Mouse (Mus musculus): ENCODE results near the gene Deup1. TPM values are rescaled to one million over a fixed set of nuclear protein-coding genes. Genes with fewer than 3 reads are reported as not detected.

The Deup1 gene
- not detected for total RNA-seq (2021)
- 0.16 and 0.18 TPM in 2 replicates for polyA plus RNA-seq (2012; rRNA removed)
- long read RNA-seq = 0 reads

DNA sequence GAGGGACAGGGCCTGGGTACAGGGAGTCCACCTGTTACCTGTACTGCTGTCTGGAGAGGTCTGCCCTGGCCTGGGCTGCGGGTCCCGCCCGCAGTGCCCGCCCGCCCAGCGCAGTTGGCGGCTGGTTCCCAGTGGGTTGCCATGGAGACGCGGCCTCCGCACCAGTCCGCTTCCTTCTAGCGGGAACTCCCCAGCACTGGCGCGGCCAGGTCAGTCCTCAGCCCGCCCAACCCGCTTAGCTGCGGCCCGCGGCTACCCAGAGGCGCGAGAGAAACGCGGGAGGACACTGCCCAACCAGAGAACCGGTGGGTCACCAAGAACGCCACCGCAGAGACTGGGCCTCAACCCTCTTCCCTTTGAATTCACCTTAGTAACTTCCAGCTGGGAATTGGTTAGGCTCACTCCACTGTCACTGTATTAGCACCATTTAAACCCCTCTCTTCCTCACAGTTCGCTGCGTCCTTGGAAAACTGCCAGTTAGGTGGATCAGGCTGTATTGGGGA, at the start of gene Deup1:
Gene Deup1 (minus strand): TSS at position 149 of the 503 bp plus-strand sequence.
- intact Hi-C loops (cut with DNase I) = no loop called here
- Histone ChIP-seq H3K9ac (ENCODE audit: low read depth, low read length) (peak within 1 kb of the TSS; percentile 30), H3K36me3 (ENCODE audit: control insufficient read depth, insufficient read depth, low read length) (no peaks in the 10 kb centered on the region), H3K27me3 (ENCODE audit: control insufficient read depth, insufficient read depth, low read length) (no peaks in the 10 kb centered on the region), H3K4me3 (peak within 1 kb of the TSS; percentile 6; the same call in 1 of the 2 replicates), H3K27ac (no peak within 1 kb of the TSS), H3K4me1 (ENCODE audit: control insufficient read depth, insufficient read depth, low read length) (no peaks in the 10 kb centered on the region; the same call in 1 of the 2 replicates), H3K79me2 (replicated peaks; ENCODE audit: control insufficient read depth, insufficient read depth, low read length) (no peaks in the 10 kb centered on the region)
- peak; percentile 28 to 29 for DNase-seq
- 2% methylated on average over 28 of the region's 28 CpGs for WGBS
- TF ChIP-seq POLR2A (IDR thresholded peaks at IDR 0.05; ENCODE audit: insufficient read depth, low read depth, low read length) (no peak), CTCF (IDR thresholded peaks at IDR 0.05) (no peak), EP300 (IDR thresholded peaks at IDR 0.05; ENCODE audit: insufficient read depth, low read depth, low read length) (no peak)

DNA sequence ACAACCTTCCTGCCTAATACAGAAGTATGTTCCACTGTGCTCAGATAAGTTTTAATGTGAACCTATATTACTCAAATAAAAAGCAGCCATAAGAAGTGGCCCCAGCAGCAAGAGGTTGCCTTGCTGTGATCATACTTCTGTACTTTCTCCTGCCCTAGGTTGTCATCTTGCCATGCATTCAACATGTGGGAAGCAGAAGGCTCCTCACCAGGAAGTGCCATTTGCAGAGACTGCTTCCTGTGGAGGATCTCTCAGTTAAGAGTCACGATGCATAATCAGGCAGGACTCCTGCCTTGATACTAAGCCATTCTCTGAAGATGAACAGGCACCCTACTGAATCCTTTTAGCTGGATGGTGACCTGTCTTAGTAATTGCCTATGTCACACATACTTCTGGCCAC, 44.5 kb upstream of the Deup1 start:
- no peak for TF ChIP-seq CTCF (IDR thresholded peaks at IDR 0.05)
- no peak for TF ChIP-seq POLR2A (IDR thresholded peaks at IDR 0.05; ENCODE audit: insufficient read depth, low read depth, low read length)
- no peak for TF ChIP-seq EP300 (IDR thresholded peaks at IDR 0.05; ENCODE audit: insufficient read depth, low read depth, low read length)
- H3K9ac ChIP-seq (ENCODE audit: low read depth, low read length) = no peak overlapping the region
- H3K4me1 ChIP-seq (ENCODE audit: control insufficient read depth, insufficient read depth, low read length) = no peaks in the 10 kb centered on the region
- 24% methylated on average over 1 of the region's 1 CpGs for WGBS
- H3K27ac ChIP-seq = no peak overlapping the region
- H3K4me3 ChIP-seq = no peak overlapping the region
- intact Hi-C loops (cut with DNase I) = no loop called here
- H3K36me3 ChIP-seq (ENCODE audit: control insufficient read depth, insufficient read depth, low read length) = no peaks in the 10 kb centered on the region
- DNase-seq = no peak
- H3K79me2 ChIP-seq (replicated peaks; ENCODE audit: control insufficient read depth, insufficient read depth, low read length) = no peaks in the 10 kb centered on the region
- H3K27me3 ChIP-seq (ENCODE audit: control insufficient read depth, insufficient read depth, low read length) = no peaks in the 10 kb centered on the region

DNA sequence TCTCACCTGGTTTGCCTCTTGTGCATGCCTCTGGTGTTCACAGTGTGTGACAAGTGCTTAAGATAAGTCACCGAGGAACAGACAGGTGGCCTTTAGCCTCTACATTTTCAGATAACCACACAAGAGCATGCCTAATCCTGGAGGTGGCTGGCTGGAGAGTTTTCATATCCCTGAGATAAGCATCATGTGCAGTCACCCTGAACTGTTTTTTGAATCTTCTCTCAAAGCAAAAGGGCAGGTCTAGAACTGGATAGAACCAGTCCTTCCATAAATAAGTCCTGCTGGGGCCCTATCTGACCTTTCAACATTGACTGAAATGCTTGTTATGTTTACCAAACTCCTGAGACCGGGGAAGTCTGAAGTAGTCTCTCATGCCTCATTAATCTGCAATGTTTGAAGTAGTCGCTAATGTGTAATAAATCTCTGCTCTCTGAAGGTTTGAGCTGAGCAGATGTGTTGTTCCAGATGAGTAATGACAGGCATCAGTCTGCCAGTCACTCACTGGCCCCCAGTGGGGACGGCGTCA, 42.3 kb upstream of the Deup1 start:
- H3K9ac ChIP-seq (ENCODE audit: low read depth, low read length) = no peak overlapping the region
- intact Hi-C loops (cut with DNase I) = no loop called here
- TF ChIP-seq POLR2A (IDR thresholded peaks at IDR 0.05; ENCODE audit: insufficient read depth, low read depth, low read length) (no peak), EP300 (IDR thresholded peaks at IDR 0.05; ENCODE audit: insufficient read depth, low read depth, low read length) (no peak), CTCF (IDR thresholded peaks at IDR 0.05) (no peak)
- no peak overlapping the region for H3K4me3 ChIP-seq
- H3K27me3 ChIP-seq (ENCODE audit: control insufficient read depth, insufficient read depth, low read length) = no peaks in the 10 kb centered on the region
- WGBS = 48% methylated on average over 5 of the region's 5 CpGs
- no peak overlapping the region for H3K27ac ChIP-seq
- no peaks in the 10 kb centered on the region for H3K36me3 ChIP-seq (ENCODE audit: control insufficient read depth, insufficient read depth, low read length)
- no peak for DNase-seq
- H3K79me2 ChIP-seq (replicated peaks; ENCODE audit: control insufficient read depth, insufficient read depth, low read length) = no peaks in the 10 kb centered on the region
- H3K4me1 ChIP-seq (ENCODE audit: control insufficient read depth, insufficient read depth, low read length) = no peaks in the 10 kb centered on the region

GRCm38 (mm10) chr9:15669452-15669851, 41.7 kb upstream of the Deup1 start:
- Histone ChIP-seq H3K4me1 (ENCODE audit: control insufficient read depth, insufficient read depth, low read length) (peaks cover 2% of the 10 kb centered on the region; the same call in 1 of the 2 replicates), H3K9ac (ENCODE audit: low read depth, low read length) (no peak overlapping the region), H3K27ac (no peak overlapping the region), H3K36me3 (ENCODE audit: control insufficient read depth, insufficient read depth, low read length) (no peaks in the 10 kb centered on the region), H3K27me3 (ENCODE audit: control insufficient read depth, insufficient read depth, low read length) (no peaks in the 10 kb centered on the region), H3K4me3 (no peak overlapping the region), H3K79me2 (replicated peaks; ENCODE audit: control insufficient read depth, insufficient read depth, low read length) (no peaks in the 10 kb centered on the region)
- TF ChIP-seq EP300 (IDR thresholded peaks at IDR 0.05; ENCODE audit: insufficient read depth, low read depth, low read length) = no peak
- TF ChIP-seq POLR2A (IDR thresholded peaks at IDR 0.05; ENCODE audit: insufficient read depth, low read depth, low read length) = no peak
- TF ChIP-seq CTCF (IDR thresholded peaks at IDR 0.05) = no peak
- intact Hi-C loops (cut with DNase I) = no loop called here
- 43% methylated on average over 3 of the region's 3 CpGs for WGBS
- DNase-seq = no peak

DNA sequence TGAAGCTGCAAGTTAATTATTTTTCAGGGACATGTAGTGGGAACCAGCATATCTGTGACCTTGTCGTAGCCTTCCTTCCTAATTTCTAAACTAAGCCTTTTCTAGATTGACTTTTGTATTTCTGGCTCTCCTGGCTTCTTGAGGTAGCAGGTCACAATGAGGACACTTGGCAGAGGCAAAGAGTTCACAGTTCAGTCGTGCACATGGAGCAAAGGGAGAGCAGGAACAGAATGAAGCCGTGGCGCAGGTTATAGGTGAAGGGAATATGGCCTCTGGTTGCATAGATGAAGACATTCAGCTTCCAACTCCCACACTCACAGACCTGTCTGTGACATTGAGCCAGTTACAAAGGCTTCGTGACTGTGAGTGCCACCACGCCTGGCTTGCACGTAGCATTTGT, 36.9 kb upstream of the Deup1 start:
- Histone ChIP-seq H3K4me3 (no peak overlapping the region), H3K79me2 (replicated peaks; ENCODE audit: control insufficient read depth, insufficient read depth, low read length) (no peaks in the 10 kb centered on the region), H3K4me1 (ENCODE audit: control insufficient read depth, insufficient read depth, low read length) (peaks cover 8% of the 10 kb centered on the region), H3K36me3 (ENCODE audit: control insufficient read depth, insufficient read depth, low read length) (no peaks in the 10 kb centered on the region; the same call in 1 of the 2 replicates), H3K27me3 (ENCODE audit: control insufficient read depth, insufficient read depth, low read length) (no peaks in the 10 kb centered on the region), H3K9ac (ENCODE audit: low read depth, low read length) (no peak overlapping the region), H3K27ac (peak overlapping the region; percentile 47)
- 43% methylated on average over 7 of the region's 7 CpGs for WGBS
- DNase-seq = no peak
- intact Hi-C loops (cut with DNase I) = loop anchor here (5.0 kb wide), 1 partner anchor 172 kb away; the partner anchor contains the start of gene Smco4
- 0 out of 2 replicates have a peak, but pooled peaks have one; percentile 8 for TF ChIP-seq EP300 (IDR thresholded peaks at IDR 0.05; ENCODE audit: insufficient read depth, low read depth, low read length)
- no peak for TF ChIP-seq CTCF (IDR thresholded peaks at IDR 0.05)

GRCm38 (mm10) chr9:15659069-15659468, 31.3 kb upstream of the Deup1 start:
- H3K27ac ChIP-seq = peak overlapping the region; percentile 40; the same call in 1 of the 2 replicates
- H3K9ac ChIP-seq (ENCODE audit: low read depth, low read length) = no peak overlapping the region
- no peaks in the 10 kb centered on the region for H3K27me3 ChIP-seq (ENCODE audit: control insufficient read depth, insufficient read depth, low read length)
- DNase-seq = no peak
- no peaks in the 10 kb centered on the region; the same call in 1 of the 2 replicates for H3K36me3 ChIP-seq (ENCODE audit: control insufficient read depth, insufficient read depth, low read length)
- TF ChIP-seq CTCF (IDR thresholded peaks at IDR 0.05) (no peak), POLR2A (IDR thresholded peaks at IDR 0.05; ENCODE audit: insufficient read depth, low read depth, low read length) (no peak), EP300 (IDR thresholded peaks at IDR 0.05; ENCODE audit: insufficient read depth, low read depth, low read length) (no peak)
- H3K4me3 ChIP-seq = no peak overlapping the region
- peaks cover 9% of the 10 kb centered on the region for H3K4me1 ChIP-seq (ENCODE audit: control insufficient read depth, insufficient read depth, low read length)
- intact Hi-C loops (cut with DNase I) = no loop called here
- no peaks in the 10 kb centered on the region for H3K79me2 ChIP-seq (replicated peaks; ENCODE audit: control insufficient read depth, insufficient read depth, low read length)
- WGBS = 44% methylated on average over 6 of the region's 6 CpGs

All from heart, adult 2 months (tissue).